Mouse (Mus musculus): ENCODE data around the gene Amn1.

The Amn1 gene

DNA sequence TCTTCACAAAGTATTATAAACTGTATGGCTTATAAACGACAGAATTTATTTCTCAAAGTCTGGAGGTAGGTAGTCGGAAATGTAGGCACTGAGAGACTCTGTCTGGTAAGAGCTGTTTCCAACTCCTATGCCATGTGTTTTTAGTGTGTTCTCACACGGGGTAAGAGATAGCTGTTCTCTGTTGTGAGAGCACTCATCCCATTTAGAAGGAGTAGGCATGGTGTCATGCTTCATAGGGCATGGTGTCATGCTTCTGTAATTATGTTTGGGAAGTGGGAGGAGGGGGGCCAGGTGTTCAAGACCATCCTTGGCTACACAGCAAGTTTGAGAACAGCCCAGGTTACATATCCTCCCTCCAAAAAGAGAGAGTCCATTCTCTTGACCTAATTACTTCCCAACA, 80.9 kb downstream of the Amn1 start:
- no peak for DNase-seq (ENCODE audit: low spot score)

Measured in ovary, postnatal 10 days (tissue).